Mouse (Mus musculus) gastrocnemius, adult 18-20 months (tissue): ENCODE measurements around the gene Jakmip3. TPM values are rescaled to one million over a fixed set of nuclear protein-coding genes. Genes with fewer than 3 reads are reported as not detected.
A peak's percentile ranks its signal among the peaks of the same experiment; 100 is the strongest.

Source experiments
- DNase-seq: peaks from one replicate; pipeline ENCODE4 v3.0.0; 2021; ENCODE audit warnings: low spot score
- total RNA-seq, 2 experiments: library from RNA; stranded (reverse); gene quantifications; 2 replicates each; pipeline ENCODE4 v1.2.3; 2021

The Jakmip3 gene
- total RNA-seq, 2 experiments from 2014 or later = 0.09 to 0.14 TPM

- DNase-seq = no peak
Measured at GRCm38 (mm10) chr7:138947741-138948140, 7.2 kb downstream of the Jakmip3 start.

DNA sequence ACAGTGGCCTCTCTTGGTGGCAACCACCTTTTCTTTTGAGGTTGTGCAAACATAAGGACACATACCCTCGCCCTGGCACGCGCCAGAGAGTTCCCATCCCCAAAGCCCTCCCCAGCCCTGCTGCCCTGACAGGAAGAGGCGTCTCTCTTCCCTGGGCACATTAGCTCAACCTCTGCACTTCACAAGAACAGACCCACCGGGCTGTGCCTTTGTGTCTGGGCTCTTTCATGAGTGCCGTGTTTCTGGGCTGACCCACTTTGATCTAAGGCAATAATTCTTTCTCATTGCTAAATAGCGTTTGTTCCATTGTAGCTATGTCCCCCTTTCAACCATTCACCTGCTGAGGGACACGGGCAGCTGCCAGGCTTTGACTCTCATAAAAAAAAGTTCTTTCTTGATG is 7.8 kb downstream of the Jakmip3 start:
- no peak for DNase-seq

DNA sequence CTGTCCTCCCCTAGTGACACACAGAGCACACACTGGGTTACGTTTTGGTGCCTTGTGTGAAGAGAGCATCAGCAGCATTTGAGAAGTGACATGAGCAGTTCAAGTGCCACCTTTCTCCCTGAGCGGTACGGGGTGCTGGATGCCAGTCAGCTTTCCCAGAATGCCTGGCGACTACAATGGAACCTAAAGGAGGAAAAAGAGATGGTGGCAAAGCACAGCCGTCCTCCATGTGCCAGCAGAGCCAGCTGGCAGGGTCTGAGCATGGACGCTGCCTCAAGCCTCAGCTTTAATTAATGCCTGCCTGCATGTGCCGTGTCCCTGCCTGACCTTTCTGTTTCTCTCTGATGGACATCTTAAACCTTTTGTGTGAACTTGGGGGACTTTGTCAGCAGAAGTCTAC is 15.3 kb downstream of the Jakmip3 start:
- DNase-seq = no peak

GRCm38 (mm10) chr7:138957106-138957505 is 16.6 kb downstream of the Jakmip3 start:
- no peak for DNase-seq

- no peak for DNase-seq
Measured at GRCm38 (mm10) chr7:138959747-138960146, 19.2 kb downstream of the Jakmip3 start.

- no peak for DNase-seq
Measured at GRCm38 (mm10) chr7:138963756-138964155, 23.2 kb downstream of the Jakmip3 start.

GRCm38 (mm10) chr7:138968010-138968620 is 27.6 kb downstream of the Jakmip3 start:
- no peak for DNase-seq

GRCm38 (mm10) chr7:138977510-138977909 is 37.0 kb downstream of the Jakmip3 start:
- no peak for DNase-seq

- no peak for DNase-seq
Measured at GRCm38 (mm10) chr7:138984576-138984975, 44.0 kb downstream of the Jakmip3 start.

- DNase-seq = no peak
Measured at GRCm38 (mm10) chr7:138989156-138989555, 48.6 kb downstream of the Jakmip3 start.

GRCm38 (mm10) chr7:139002692-139003091 is 62.2 kb downstream of the Jakmip3 start:
- DNase-seq = no peak

DNA sequence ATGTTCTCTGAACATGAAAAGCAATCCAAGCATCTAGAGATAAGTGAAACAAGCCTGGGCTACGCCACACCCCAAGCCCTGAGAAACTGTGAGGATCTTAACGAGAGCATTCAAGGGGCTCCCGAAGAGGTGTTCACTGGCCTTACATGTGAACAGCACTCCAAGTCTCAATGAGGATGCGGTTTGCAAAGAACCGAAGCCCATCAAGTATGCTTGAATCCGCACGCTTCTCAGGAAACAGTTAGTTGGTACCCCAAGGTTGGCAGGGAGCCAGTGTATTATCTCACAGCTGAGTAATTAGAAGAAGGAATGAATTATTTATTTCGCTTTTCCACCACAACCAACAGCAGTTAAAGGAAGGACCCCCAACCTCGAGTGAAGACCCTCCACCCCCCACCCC is 62.7 kb downstream of the Jakmip3 start:
- DNase-seq = no peak

GRCm38 (mm10) chr7:139009786-139010502 is 69.4 kb downstream of the Jakmip3 start:
- DNase-seq = no peak

- peak; percentile 45 for DNase-seq
Measured at GRCm38 (mm10) chr7:139011027-139011426, 70.5 kb downstream of the Jakmip3 start.

DNA sequence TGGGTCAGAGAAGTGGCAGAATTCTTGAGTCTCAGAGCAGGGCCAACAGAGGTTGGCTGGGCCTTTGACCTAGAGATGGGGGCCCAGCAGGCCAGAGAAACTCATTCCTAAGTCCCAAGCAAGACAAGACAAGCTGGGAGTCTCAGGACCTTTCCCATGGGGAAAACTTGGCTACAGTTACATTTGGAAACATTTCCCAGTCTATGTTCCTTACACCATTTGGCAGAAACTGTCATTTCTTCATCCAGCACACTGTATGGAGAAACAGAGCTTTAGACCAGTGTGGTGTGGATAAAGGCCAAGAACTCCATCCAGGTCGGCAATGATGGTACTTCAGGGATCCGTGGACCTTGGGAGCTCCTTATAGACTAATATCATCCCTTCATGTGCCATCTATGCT is 71.1 kb downstream of the Jakmip3 start:
- DNase-seq = no peak

- DNase-seq = no peak
Measured at GRCm38 (mm10) chr7:139012767-139013369, 72.3 kb downstream of the Jakmip3 start.

DNA sequence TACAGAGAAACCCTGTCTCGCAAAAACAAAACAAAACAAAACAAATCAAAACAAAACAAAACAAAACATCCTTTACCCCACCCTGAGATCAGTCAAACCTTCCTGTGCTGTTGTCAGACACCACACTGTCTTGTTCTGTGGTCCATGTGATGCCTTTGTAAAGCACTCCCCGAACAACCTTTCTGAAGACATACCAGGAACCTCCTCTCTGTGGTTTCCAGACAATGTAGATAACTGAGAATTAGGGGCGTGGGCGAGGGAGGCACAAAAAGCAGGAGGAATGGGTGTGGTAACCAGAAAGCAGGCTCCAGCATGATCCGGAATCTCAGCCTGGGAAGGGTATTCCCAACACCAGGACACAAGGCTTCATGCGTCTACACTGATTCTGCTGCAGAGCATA is 74.6 kb downstream of the Jakmip3 start:
- no peak for DNase-seq

DNA sequence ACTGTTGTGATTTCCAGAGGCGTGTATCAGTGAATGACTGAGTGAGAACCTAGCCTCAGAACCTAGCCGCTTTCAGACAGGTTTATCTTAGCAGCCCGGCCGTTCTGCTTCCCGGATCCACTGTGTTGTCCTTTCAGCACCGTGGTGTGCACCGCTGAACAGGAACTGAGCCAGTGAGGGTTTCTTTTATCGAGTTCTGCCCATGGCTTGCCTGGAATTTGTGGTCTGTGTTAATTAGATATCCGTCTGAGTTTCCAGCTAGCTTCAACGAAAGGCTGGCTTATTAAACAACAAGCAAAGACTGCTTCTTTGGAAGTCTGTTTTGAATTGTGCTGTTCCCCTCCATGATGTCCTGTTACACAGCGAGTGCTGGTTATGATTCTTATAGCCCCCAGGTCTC is 75.8 kb downstream of the Jakmip3 start:
- no peak for DNase-seq

DNA sequence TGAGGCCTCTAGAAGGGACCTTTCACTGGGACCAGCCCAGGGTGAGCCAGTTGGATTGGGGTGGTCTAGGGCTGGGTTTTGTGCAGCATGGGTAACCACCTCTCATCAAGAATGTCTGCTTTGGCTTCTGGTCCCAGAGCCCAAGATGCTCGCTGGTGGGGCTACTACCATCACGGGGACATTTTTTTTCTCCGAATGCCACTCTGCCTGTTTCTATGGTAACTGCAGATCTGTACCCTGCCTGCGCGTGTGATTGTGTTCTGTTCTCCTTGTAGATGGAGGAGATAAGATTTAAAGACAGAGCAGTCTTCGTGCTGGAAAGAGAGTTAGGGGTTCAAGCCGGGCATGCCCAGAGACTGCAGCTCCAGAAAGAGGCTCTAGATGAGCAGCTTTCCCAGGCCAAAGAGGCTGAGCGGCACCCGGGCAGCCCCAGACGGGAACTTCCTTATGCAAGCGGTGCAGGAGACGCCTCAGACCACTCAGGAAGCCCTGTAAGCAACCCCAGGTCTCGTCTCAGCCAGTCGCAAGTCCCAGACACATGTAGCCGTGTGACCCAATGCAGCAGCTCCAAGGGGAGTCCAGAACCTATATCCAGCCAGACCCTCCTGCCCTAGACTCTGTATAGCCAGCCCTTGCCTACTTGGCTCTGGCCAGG is 76.8 kb downstream of the Jakmip3 start:
- no peak for DNase-seq

DNA sequence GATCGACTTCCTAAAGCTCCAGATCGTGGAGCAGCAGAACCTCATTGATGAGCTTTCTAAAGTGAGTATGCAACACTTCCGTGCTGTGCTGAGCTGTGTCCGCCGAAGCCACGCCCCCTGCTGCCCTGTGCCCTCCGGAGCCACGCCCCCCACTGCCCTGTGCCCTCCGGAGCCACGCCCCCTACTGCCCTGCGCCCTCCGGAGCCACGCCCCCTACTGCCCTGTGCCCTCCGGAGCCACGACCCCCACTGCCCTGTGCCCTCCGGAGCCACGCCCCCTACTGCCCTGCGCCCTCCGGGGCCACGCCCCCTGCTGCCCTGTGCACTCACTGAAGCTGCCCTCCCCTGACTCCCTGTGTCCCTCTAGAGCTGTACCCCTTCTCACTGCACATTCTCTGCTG is 80.4 kb downstream of the Jakmip3 start:
- DNase-seq = no peak

DNA sequence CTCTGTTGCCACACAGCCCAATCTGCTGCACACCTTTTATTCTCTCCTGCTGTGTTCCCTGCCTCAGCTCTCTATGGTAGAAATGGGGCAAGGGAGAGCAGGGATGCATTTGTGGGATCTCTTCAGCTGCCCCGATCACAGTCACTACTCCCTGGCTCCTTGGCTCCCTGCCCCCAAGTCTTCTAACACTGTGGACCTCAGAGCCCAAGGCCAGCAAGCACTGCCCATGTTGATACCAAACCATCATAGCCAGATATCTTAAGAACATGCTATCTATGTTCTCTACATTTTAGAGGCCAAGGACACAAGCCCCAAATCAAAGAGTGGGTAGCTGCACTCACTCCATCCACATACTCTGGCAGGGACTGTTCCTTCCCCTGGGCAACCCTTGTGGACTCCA is 80.8 kb downstream of the Jakmip3 start:
- DNase-seq = no peak

- DNase-seq = no peak
Measured at GRCm38 (mm10) chr7:139027136-139027535, 86.6 kb downstream of the Jakmip3 start.
